Mouse (Mus musculus) erythroblast, embryonic 14.5 days (primary cell): Measurements from ENCODE around the gene Nsun7. TPM values are rescaled to one million over a fixed set of nuclear protein-coding genes. Genes with fewer than 3 reads are reported as not detected.
"Not testable (repeated sequence)": the region's sequence is repeated elsewhere in the genome, so short reads cannot be mapped to it uniquely, and the experiment has no call there.

ENCODE experiments used
- H3K27me3 ChIP-seq: 2 replicates; pipeline ENCODE4 v1.6.1; 2012; ENCODE audit warnings: inconsistent platforms; ENCODE audit not compliant: control insufficient read depth
- H3K36me3 ChIP-seq: 2 replicates; pipeline ENCODE4 v1.6.1; 2012; ENCODE audit warnings: mild to moderate bottlenecking, inconsistent platforms; ENCODE audit not compliant: control insufficient read depth
- H3K4me1 ChIP-seq: 2 replicates; pipeline ENCODE4 v1.6.1; 2012; ENCODE audit warnings: inconsistent platforms; ENCODE audit not compliant: control insufficient read depth
- H3K4me3 ChIP-seq: replicated peaks from 2 replicates; pipeline ENCODE3; 2012; ENCODE audit warnings: moderate library complexity, mild to moderate bottlenecking, inconsistent platforms
- H3K9me3 ChIP-seq: 2 replicates; pipeline ENCODE4 v1.6.1; 2012; ENCODE audit warnings: low read length, inconsistent platforms, mixed read lengths; ENCODE audit not compliant: control insufficient read depth
- GATA1 ChIP-seq: IDR thresholded peaks from 2 replicates; pipeline ENCODE4 v1.6.1; 2012; ENCODE audit warnings: low read length, inconsistent platforms, mixed read lengths
- TAL1 ChIP-seq: IDR thresholded peaks from 3 replicates; pipeline ENCODE4 v1.6.1; 2012; ENCODE audit warnings: low read length, inconsistent platforms, mixed read lengths
- polyA plus RNA-seq: library from polyadenylated mRNA; stranded (reverse); fragments of >175 nt; gene quantifications from 2 replicates; pipeline ENCODE4 v1.2.3, GENCODE M21; 2012

The Nsun7 gene
- polyA plus RNA-seq, 1 experiment, result not detected

GRCm38 (mm10) chr5:66241894-66242293 lies 17.8 kb upstream of the Nsun7 start:
- Histone ChIP-seq H3K27me3 (no peaks in the 10 kb centered on the region), H3K9me3 (no peaks in the 10 kb centered on the region), H3K4me3 (no peak overlapping the region), H3K36me3 (no peaks in the 10 kb centered on the region), H3K4me1 (no peaks in the 10 kb centered on the region)
- TF ChIP-seq TAL1 (no peak), GATA1 (no peak)

GRCm38 (mm10) chr5:66243467-66243866 lies 16.2 kb upstream of the Nsun7 start:
- Histone ChIP-seq H3K27me3 (no peaks in the 10 kb centered on the region), H3K4me3 (no peak overlapping the region), H3K36me3 (no peaks in the 10 kb centered on the region), H3K4me1 (no peaks in the 10 kb centered on the region), H3K9me3 (no peaks in the 10 kb centered on the region)
- TF ChIP-seq GATA1 (no peak), TAL1 (no peak)

DNA sequence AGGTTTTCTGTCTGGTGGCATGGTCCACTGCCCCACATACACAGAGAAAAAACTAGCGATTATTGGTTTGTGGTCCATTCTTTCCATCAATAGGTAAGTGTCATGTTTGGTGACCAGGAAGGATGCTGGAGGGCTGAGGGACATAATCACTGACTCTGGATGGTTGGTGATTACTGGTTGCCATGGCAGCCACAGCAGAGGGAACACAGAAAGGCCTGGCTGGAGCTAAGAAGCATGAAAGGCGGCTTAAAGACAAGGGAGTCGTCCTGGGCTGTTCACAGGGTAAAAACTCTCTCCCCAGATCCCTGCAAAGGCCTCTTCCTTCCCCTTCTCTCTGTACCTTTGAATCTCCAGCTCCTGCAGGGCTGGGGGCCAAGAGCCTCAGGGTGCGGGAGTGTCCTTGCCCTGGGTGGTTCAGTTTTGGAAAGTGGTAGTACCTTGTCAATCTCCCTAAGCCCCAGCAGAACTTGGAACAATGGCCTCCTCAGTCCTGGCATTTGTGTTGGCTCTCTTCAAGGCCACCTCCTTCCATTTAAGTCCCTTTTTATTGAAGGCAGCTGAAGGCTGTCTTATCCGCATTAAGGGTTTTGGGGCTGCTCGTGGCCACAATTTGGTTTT lies 15.5 kb upstream of the Nsun7 start:
- TF ChIP-seq GATA1 (no peak), TAL1 (no peak)
- Histone ChIP-seq H3K27me3 (no peaks in the 10 kb centered on the region), H3K9me3 (no peaks in the 10 kb centered on the region)

DNA sequence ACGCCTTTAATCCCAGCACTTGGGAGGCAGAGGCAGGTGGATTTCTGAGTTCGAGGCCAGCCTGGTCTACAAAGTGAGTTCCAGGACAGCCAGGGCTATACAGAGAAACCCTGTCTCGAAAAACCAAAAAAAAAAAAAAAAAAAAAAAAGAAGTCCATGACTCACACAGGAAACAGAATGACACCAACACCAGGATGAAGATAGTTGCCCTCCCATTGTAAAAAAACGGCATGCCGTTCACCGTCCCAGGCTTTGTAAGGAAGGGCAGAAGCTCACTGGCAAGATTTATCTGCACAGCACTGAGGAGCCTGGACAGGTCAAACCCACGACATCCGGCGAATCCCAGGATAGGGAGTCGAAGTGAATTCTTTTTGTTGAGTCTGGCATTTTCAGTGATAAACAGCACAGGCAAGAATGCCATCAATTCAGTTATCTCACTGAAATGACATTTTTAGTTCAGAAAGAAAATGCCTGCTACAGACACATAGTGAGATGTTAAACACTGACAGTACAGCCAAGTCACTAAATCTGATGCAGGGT lies 13.7 kb upstream of the Nsun7 start:
- H3K27me3 ChIP-seq, result no peaks in the 10 kb centered on the region
- TF ChIP-seq TAL1, result no peak
- no peak for TF ChIP-seq GATA1
- no peaks in the 10 kb centered on the region for H3K9me3 ChIP-seq
- no peaks in the 10 kb centered on the region for H3K36me3 ChIP-seq
- H3K4me3 ChIP-seq, result no peak overlapping the region
- no peaks in the 10 kb centered on the region for H3K4me1 ChIP-seq

More for the DNA sequence above, 15.5 kb upstream of the Nsun7 start:
- Histone ChIP-seq H3K36me3 (no peaks in the 10 kb centered on the region), H3K4me3 (no peak overlapping the region), H3K4me1 (no peaks in the 10 kb centered on the region)

DNA sequence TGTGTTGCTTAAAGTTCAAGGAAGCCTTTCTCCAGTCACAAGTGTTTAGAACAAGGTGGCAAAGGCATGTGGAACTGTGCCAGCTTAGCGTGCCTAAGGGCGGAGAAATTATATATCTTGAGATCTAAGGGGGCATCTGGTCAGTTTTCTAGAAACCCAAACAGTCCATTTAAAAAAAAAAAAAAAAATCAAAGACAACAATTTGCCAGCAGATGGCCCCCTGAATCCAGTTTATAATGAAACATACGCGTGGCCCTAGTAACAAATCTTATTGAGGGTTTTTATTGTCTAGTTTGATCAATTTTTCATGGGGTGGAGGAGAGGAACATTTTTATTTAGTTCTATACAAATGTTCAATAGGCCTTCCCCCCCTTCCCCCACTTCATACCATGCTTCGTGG lies 6.5 kb upstream of the Nsun7 start:
- TF ChIP-seq GATA1, result no peak
- no peak for TF ChIP-seq TAL1

GRCm38 (mm10) chr5:66255044-66255443 lies 4.7 kb upstream of the Nsun7 start:
- Histone ChIP-seq H3K4me3 (no peak overlapping the region), H3K4me1 (no peaks in the 10 kb centered on the region), H3K27me3 (peaks cover 9% of the 10 kb centered on the region), H3K9me3 (no peaks in the 10 kb centered on the region), H3K36me3 (no peaks in the 10 kb centered on the region)
- no peak for TF ChIP-seq TAL1
- TF ChIP-seq GATA1, result no peak

More for the DNA sequence above, 6.5 kb upstream of the Nsun7 start:
- no peaks in the 10 kb centered on the region for H3K4me1 ChIP-seq
- no peak overlapping the region for H3K4me3 ChIP-seq
- H3K36me3 ChIP-seq, result no peaks in the 10 kb centered on the region
- no peaks in the 10 kb centered on the region for H3K9me3 ChIP-seq
- no peaks in the 10 kb centered on the region for H3K27me3 ChIP-seq

DNA sequence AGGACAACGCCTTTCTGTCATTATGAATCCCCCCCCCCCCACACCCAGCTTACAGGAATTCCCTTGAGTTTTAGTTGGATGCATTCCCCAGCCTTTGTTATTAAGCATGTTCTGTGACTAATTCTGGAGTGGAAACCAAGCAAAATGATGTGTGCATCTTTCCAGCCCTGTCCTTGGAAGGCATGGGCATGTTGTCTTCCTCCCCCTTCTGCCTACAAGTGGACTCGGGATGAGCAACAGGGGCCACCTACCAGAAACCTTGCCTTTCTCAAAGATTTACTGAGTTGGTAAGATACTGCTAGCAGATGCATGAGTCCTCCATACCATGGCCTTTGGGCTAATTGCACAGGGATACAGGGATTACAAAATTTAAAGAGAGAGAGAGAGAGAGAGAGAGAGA lies 697 bp upstream of the Nsun7 start:
- H3K36me3 ChIP-seq, result no peaks in the 10 kb centered on the region
- TF ChIP-seq TAL1, result no peak
- no peak for TF ChIP-seq GATA1
- H3K9me3 ChIP-seq, result no peaks in the 10 kb centered on the region
- H3K27me3 ChIP-seq, result peaks cover 12% of the 10 kb centered on the region
- no peaks in the 10 kb centered on the region for H3K4me1 ChIP-seq
- no peak overlapping the region for H3K4me3 ChIP-seq

DNA sequence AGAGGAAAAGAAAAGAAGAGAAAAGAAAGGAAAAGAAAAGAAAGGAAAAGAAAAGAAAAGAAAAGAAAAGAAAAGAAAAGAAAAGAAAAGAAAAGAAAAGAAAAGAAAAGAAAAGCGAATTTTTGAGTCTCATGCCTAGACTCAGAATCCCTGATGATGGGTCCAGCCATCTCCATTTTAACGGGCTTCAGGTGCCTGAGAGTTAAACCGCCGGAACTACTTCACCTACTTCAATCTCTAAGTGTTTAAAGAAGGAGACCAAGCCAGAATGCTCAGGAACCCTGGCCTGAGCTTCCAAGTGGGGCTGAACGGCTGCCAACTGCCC lies 304 bp upstream of the Nsun7 start:
- H3K36me3 ChIP-seq, H3K4me3 ChIP-seq, H3K4me1 ChIP-seq, H3K9me3 ChIP-seq: not testable (repeated sequence)
- peaks cover 12% of the 10 kb centered on the region for H3K27me3 ChIP-seq

GRCm38 (mm10) chr5:66262475-66262874 lies 2.8 kb downstream of the Nsun7 start:
- TF ChIP-seq TAL1 (no peak), GATA1 (no peak)

DNA sequence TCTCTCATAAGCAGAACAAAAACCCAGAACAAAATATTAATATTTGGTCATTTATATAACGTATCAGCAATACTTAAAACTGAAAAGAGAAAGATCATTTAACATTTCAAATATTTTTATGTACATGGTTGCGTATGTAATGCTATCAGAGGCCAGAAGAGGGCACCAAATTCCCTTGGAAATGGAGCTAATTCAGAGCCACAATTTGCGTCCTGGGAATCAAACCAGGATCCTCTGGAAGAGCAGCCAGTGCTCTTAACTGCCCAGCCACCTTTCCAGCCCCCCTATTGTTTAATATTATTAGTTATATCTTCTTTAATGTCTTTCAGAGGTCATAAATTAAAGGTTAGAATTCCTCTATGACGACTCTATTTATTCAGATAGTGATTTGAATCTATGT lies 3.7 kb downstream of the Nsun7 start:
- no peaks in the 10 kb centered on the region for H3K36me3 ChIP-seq
- no peak for TF ChIP-seq TAL1
- no peak for TF ChIP-seq GATA1
- H3K4me1 ChIP-seq, result no peaks in the 10 kb centered on the region
- peaks cover 12% of the 10 kb centered on the region for H3K27me3 ChIP-seq
- no peak overlapping the region for H3K4me3 ChIP-seq
- H3K9me3 ChIP-seq, result no peaks in the 10 kb centered on the region

More at GRCm38 (mm10) chr5:66262475-66262874, 2.8 kb downstream of the Nsun7 start:
- H3K4me3 ChIP-seq, result no peak overlapping the region
- peaks cover 12% of the 10 kb centered on the region for H3K27me3 ChIP-seq
- H3K36me3 ChIP-seq, result no peaks in the 10 kb centered on the region
- H3K4me1 ChIP-seq, result no peaks in the 10 kb centered on the region
- no peaks in the 10 kb centered on the region for H3K9me3 ChIP-seq
